Mouse (Mus musculus): ENCODE measurements around the gene Synpr. TPM values are rescaled to one million over a fixed set of nuclear protein-coding genes. Genes with fewer than 3 reads are reported as not detected.

The Synpr gene
- polyA plus RNA-seq, 1 experiment from 2014 or later, result 5.7 TPM

DNA sequence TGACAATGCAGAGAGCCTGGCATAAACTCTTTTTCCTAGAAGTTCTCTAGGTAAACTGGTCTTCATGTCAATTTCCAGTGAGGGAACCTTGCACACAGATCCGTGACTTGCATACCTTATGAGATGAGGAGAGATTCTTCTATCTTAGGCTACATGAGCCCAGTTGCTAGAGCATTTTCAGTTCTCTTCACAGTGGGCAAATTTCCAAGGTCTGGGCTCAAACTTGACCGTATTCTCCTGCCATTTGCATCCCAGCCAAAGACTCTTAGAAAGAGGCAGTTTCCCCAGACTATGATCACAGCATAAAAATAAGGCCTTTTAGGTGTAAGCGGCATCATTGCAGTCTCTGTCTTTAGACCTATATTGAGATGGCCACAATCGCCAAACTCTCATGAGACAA, 270.1 kb downstream of the Synpr start:
- H3K9me3 ChIP-seq (replicated peaks; ENCODE audit: control insufficient read depth, low read length), result no peaks in the 10 kb centered on the region
- H3K27me3 ChIP-seq (ENCODE audit: control insufficient read depth, insufficient read depth, low read length), result no peaks in the 10 kb centered on the region
- 89% methylated on average over 4 of the region's 4 CpGs for WGBS
- H3K4me1 ChIP-seq (ENCODE audit: control insufficient read depth, insufficient read depth, low read length), result no peaks in the 10 kb centered on the region
- no peak overlapping the region for H3K4me2 ChIP-seq (ENCODE audit: low read depth, low read length)
- H3K36me3 ChIP-seq (ENCODE audit: control insufficient read depth, insufficient read depth, low read length), result no peaks in the 10 kb centered on the region
- H3K4me3 ChIP-seq (replicated peaks; ENCODE audit: low read length), result no peak overlapping the region
- H3K9ac ChIP-seq (ENCODE audit: low read length), result no peak overlapping the region
- no peak overlapping the region for H3K27ac ChIP-seq (ENCODE audit: low read length)
- ATAC-seq (ENCODE audit: insufficient read depth, low FRiP score), result no peak

DNA sequence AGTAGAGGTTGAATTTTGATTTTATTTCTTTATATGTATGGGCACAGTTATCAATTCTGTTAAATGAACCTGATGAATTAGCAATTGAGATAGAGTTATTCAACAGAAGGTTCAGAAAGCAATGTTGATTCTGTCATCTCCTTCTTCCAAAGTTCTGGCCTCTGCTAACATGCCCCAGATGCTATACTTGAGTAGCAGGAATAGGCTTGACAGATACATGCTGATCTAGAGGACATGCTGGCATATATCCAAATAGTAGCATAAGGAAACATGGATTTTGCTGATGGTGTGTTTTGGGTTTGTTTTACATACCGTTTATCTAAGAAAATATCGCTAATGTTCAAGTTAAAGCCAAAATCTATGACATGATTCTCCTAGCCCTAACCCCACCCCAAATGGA, 273.5 kb downstream of the Synpr start:
- no peaks in the 10 kb centered on the region for H3K9me3 ChIP-seq (replicated peaks; ENCODE audit: control insufficient read depth, low read length)
- 62% methylated on average over 2 of the region's 2 CpGs for WGBS
- H3K36me3 ChIP-seq (ENCODE audit: control insufficient read depth, insufficient read depth, low read length), result no peaks in the 10 kb centered on the region
- H3K27ac ChIP-seq (ENCODE audit: low read length), result no peak overlapping the region
- no peaks in the 10 kb centered on the region for H3K27me3 ChIP-seq (ENCODE audit: control insufficient read depth, insufficient read depth, low read length)
- no peaks in the 10 kb centered on the region for H3K4me1 ChIP-seq (ENCODE audit: control insufficient read depth, insufficient read depth, low read length)
- no peak overlapping the region for H3K4me2 ChIP-seq (ENCODE audit: low read depth, low read length)
- ATAC-seq (ENCODE audit: insufficient read depth, low FRiP score), result no peak
- H3K4me3 ChIP-seq (replicated peaks; ENCODE audit: low read length), result no peak overlapping the region
- H3K9ac ChIP-seq (ENCODE audit: low read length), result no peak overlapping the region

DNA sequence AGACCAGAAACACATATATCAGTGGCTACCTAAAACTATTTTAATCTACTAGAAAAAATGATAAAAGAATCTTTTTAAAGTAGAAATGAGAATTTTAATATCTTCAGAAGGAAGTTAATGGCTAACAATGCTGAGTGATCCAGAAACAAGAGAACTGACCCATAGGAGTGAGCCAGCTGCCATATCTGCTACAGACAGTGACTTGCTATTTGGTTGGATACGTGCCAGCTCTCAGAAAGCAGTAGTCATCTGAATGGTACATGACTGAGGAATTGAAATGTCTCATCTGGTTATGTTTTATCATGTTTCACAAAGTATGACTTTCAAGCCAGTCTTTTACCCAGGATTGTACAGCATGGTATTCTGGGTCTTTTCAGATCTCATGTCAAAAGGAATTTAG, 282.7 kb downstream of the Synpr start:
- Histone ChIP-seq H3K4me3 (replicated peaks; ENCODE audit: low read length) (no peak overlapping the region), H3K36me3 (ENCODE audit: control insufficient read depth, insufficient read depth, low read length) (no peaks in the 10 kb centered on the region), H3K9me3 (replicated peaks; ENCODE audit: control insufficient read depth, low read length) (no peaks in the 10 kb centered on the region), H3K27ac (ENCODE audit: low read length) (no peak overlapping the region), H3K4me1 (ENCODE audit: control insufficient read depth, insufficient read depth, low read length) (no peaks in the 10 kb centered on the region), H3K27me3 (ENCODE audit: control insufficient read depth, insufficient read depth, low read length) (no peaks in the 10 kb centered on the region), H3K9ac (ENCODE audit: low read length) (no peak overlapping the region), H3K4me2 (ENCODE audit: low read depth, low read length) (no peak overlapping the region)
- ATAC-seq (ENCODE audit: insufficient read depth, low FRiP score), result no peak
- WGBS, result 73% methylated on average over 1 of the region's 1 CpGs

DNA sequence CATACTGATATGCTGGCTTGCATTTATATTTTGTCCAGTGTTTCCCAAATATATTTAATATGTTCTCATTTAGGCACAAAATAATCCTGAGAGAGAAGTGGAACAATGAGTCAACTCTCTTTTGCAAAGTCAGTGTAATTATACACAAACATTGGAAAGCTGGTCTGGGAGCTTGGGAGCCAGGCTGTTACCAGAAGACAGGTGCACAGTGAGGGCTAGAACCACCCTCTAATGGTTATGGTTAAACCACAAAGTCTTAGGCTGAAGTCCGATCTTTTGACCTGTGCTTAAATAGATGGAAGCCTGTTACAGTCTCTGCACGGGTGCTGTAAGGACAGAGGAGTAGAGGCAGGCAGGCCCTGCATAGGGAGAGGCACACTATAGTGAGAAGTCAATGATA, 283.4 kb downstream of the Synpr start:
- no peaks in the 10 kb centered on the region for H3K9me3 ChIP-seq (replicated peaks; ENCODE audit: control insufficient read depth, low read length)
- WGBS, result 81% methylated on average over 2 of the region's 2 CpGs
- H3K9ac ChIP-seq (ENCODE audit: low read length), result no peak overlapping the region
- H3K4me3 ChIP-seq (replicated peaks; ENCODE audit: low read length), result no peak overlapping the region
- no peak for ATAC-seq (ENCODE audit: insufficient read depth, low FRiP score)
- no peaks in the 10 kb centered on the region for H3K36me3 ChIP-seq (ENCODE audit: control insufficient read depth, insufficient read depth, low read length)
- no peaks in the 10 kb centered on the region for H3K27me3 ChIP-seq (ENCODE audit: control insufficient read depth, insufficient read depth, low read length)
- H3K4me1 ChIP-seq (ENCODE audit: control insufficient read depth, insufficient read depth, low read length), result no peaks in the 10 kb centered on the region
- H3K27ac ChIP-seq (ENCODE audit: low read length), result no peak overlapping the region
- no peak overlapping the region for H3K4me2 ChIP-seq (ENCODE audit: low read depth, low read length)

DNA sequence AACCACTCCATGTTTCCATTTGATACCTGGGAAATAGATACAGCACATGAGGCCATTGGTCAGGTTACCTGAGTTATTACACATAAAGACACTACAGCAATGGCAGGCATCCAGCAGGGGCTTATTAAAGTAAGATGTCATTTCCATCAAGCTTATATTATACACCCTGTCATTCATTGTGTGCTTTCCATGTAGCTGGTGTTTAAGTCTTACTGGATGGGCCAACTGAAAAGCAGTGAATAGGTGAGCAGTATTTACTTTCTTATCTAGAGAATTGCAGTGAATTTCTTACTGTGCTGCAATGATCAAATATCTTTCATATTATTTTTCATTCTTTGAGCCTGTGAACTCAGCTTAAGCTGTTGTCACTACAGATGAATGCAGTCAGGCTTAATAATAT, 287.4 kb downstream of the Synpr start:
- H3K27ac ChIP-seq (ENCODE audit: low read length), result no peak overlapping the region
- no peak overlapping the region for H3K4me3 ChIP-seq (replicated peaks; ENCODE audit: low read length)
- no peaks in the 10 kb centered on the region for H3K9me3 ChIP-seq (replicated peaks; ENCODE audit: control insufficient read depth, low read length)
- no peaks in the 10 kb centered on the region for H3K4me1 ChIP-seq (ENCODE audit: control insufficient read depth, insufficient read depth, low read length)
- no peak overlapping the region for H3K9ac ChIP-seq (ENCODE audit: low read length)
- no peaks in the 10 kb centered on the region for H3K27me3 ChIP-seq (ENCODE audit: control insufficient read depth, insufficient read depth, low read length)
- no peak for ATAC-seq (ENCODE audit: insufficient read depth, low FRiP score)
- no peaks in the 10 kb centered on the region for H3K36me3 ChIP-seq (ENCODE audit: control insufficient read depth, insufficient read depth, low read length)
- no peak overlapping the region for H3K4me2 ChIP-seq (ENCODE audit: low read depth, low read length)

DNA sequence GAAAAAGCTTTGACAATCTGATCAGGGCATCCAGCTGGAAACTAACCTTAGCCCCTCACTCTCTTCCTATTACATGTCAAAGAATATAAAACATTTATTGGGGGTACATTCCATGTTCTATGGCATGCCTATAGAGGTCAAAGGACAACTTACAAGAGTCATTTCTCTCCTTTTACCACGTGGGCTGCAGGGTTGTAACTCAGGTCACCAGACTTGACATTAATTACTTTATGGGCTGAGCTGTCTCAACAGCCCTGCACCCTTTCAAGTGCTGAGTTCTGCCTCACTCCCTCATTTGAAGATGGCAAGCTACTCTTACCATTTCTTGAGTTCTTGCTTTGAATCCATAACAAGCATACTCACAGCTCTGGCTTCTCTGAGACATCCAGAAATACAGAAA, 287.9 kb downstream of the Synpr start:
- no peak for ATAC-seq (ENCODE audit: insufficient read depth, low FRiP score)
- no peak overlapping the region for H3K4me2 ChIP-seq (ENCODE audit: low read depth, low read length)
- 0% methylated on average over 1 of the region's 1 CpGs for WGBS
- H3K9me3 ChIP-seq (replicated peaks; ENCODE audit: control insufficient read depth, low read length), result no peaks in the 10 kb centered on the region
- no peak overlapping the region for H3K4me3 ChIP-seq (replicated peaks; ENCODE audit: low read length)
- H3K9ac ChIP-seq (ENCODE audit: low read length), result no peak overlapping the region
- no peaks in the 10 kb centered on the region for H3K36me3 ChIP-seq (ENCODE audit: control insufficient read depth, insufficient read depth, low read length)
- H3K4me1 ChIP-seq (ENCODE audit: control insufficient read depth, insufficient read depth, low read length), result no peaks in the 10 kb centered on the region
- H3K27me3 ChIP-seq (ENCODE audit: control insufficient read depth, insufficient read depth, low read length), result no peaks in the 10 kb centered on the region
- no peak overlapping the region for H3K27ac ChIP-seq (ENCODE audit: low read length)

DNA sequence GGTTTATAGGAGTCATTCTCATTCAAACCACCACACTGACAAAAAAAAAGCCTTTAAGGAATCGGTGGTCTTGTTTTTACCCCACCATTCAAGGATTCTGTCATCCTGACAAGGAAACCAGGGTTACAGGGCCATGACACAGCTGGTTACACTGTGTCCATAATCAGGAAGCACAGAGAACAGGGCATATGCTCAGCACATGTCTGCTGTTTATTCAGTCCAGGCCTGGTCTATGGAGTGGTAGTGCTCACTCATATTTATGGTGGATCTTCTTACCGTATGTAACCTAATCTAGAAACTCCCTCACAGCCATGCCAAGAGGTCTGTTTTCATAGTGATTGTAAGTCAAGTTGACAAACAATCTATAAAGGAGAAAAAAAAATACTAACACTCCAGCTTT, 293.5 kb downstream of the Synpr start:
- WGBS, result 84% methylated on average over 2 of the region's 2 CpGs
- no peak overlapping the region for H3K9ac ChIP-seq (ENCODE audit: low read length)
- H3K27ac ChIP-seq (ENCODE audit: low read length), result no peak overlapping the region
- no peak overlapping the region for H3K4me2 ChIP-seq (ENCODE audit: low read depth, low read length)
- no peaks in the 10 kb centered on the region for H3K9me3 ChIP-seq (replicated peaks; ENCODE audit: control insufficient read depth, low read length)
- H3K36me3 ChIP-seq (ENCODE audit: control insufficient read depth, insufficient read depth, low read length), result no peaks in the 10 kb centered on the region
- H3K4me1 ChIP-seq (ENCODE audit: control insufficient read depth, insufficient read depth, low read length), result no peaks in the 10 kb centered on the region
- no peak for ATAC-seq (ENCODE audit: insufficient read depth, low FRiP score)
- H3K27me3 ChIP-seq (ENCODE audit: control insufficient read depth, insufficient read depth, low read length), result no peaks in the 10 kb centered on the region
- no peak overlapping the region for H3K4me3 ChIP-seq (replicated peaks; ENCODE audit: low read length)

DNA sequence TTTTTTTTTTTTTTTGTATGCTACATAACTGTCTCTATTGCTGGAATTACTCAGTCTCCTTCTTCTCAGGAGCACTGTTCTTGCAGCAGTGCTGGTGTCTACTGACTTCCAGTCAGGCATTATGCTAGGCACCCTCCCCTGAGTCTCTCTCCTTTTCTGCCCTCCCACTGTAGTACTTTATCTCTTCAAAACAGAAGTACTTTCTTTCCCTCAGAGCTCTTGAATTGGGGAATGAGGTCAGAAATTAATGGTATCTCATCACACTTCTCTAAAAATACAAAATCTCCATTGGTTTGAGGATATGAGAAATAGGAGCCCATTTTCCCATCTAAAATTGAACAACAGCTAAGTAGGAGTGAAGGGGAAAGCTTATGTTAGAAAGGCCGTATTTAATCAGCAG, 294.2 kb downstream of the Synpr start:
- Histone ChIP-seq H3K27ac (ENCODE audit: low read length) (no peak overlapping the region), H3K9me3 (replicated peaks; ENCODE audit: control insufficient read depth, low read length) (no peaks in the 10 kb centered on the region), H3K36me3 (ENCODE audit: control insufficient read depth, insufficient read depth, low read length) (no peaks in the 10 kb centered on the region), H3K9ac (ENCODE audit: low read length) (no peak overlapping the region), H3K4me3 (replicated peaks; ENCODE audit: low read length) (no peak overlapping the region), H3K4me2 (ENCODE audit: low read depth, low read length) (no peak overlapping the region), H3K27me3 (ENCODE audit: control insufficient read depth, insufficient read depth, low read length) (no peaks in the 10 kb centered on the region), H3K4me1 (ENCODE audit: control insufficient read depth, insufficient read depth, low read length) (no peaks in the 10 kb centered on the region)
- 67% methylated on average over 1 of the region's 1 CpGs for WGBS
- ATAC-seq (ENCODE audit: insufficient read depth, low FRiP score), result no peak

DNA sequence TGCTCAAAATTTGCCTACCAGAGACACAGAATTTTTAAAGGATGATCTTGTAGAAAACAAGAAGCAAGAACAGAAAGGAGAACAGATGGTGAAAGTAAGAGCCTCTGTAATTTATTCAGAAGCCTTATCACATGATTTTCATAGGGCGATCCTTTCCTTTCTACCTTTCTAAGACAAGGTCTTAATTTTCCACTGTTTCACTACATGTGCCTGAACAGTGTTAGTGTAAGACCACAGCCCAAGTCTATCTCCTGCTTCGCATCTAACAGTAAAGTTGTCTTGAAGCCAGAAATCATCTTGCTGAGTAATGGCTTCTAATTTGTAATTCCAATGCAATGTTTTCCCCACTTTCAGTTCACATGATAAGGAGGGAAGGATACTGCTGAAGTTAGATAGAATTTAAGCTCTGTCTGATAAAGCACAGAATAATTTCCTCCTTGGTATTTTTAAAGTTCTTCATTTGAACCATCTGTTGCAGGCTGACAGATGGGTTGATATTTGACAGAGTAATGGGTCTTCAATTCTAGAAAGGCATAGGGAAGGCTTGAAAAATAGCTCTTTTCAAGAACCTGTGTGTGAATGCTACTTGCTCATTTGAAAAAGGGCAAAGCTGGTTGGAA, 308.9 kb downstream of the Synpr start:
- ATAC-seq (ENCODE audit: insufficient read depth, low FRiP score), result no peak
- 87% methylated on average over 2 of the region's 2 CpGs for WGBS
- Histone ChIP-seq H3K9ac (ENCODE audit: low read length) (no peak overlapping the region), H3K9me3 (replicated peaks; ENCODE audit: control insufficient read depth, low read length) (no peaks in the 10 kb centered on the region), H3K4me1 (ENCODE audit: control insufficient read depth, insufficient read depth, low read length) (no peaks in the 10 kb centered on the region), H3K36me3 (ENCODE audit: control insufficient read depth, insufficient read depth, low read length) (no peaks in the 10 kb centered on the region), H3K4me2 (ENCODE audit: low read depth, low read length) (no peak overlapping the region), H3K27ac (ENCODE audit: low read length) (no peak overlapping the region), H3K27me3 (ENCODE audit: control insufficient read depth, insufficient read depth, low read length) (no peaks in the 10 kb centered on the region), H3K4me3 (replicated peaks; ENCODE audit: low read length) (no peak overlapping the region)

DNA sequence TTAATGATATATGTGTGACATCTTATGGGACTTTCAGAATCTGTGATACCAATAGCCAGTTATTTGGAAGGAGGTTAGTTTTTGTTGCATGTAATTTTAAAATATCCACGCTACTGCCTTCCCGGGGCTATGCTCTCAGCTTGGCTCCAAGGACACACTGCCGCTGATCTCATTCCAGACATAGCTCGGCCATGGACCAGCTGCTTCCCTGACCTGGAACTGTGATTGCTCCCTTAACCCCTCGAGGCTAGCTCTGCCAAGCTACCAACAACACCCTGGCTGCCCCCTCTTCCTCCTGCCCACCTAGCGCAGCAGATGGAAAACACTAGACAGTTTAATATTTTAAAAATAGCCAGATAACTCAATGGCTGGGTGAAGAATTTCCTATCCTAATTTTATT, 311.7 kb downstream of the Synpr start:
- WGBS, result 72% methylated on average over 6 of the region's 6 CpGs
- Histone ChIP-seq H3K27me3 (ENCODE audit: control insufficient read depth, insufficient read depth, low read length) (no peaks in the 10 kb centered on the region), H3K27ac (ENCODE audit: low read length) (no peak overlapping the region), H3K9ac (ENCODE audit: low read length) (no peak overlapping the region), H3K4me2 (ENCODE audit: low read depth, low read length) (no peak overlapping the region), H3K36me3 (ENCODE audit: control insufficient read depth, insufficient read depth, low read length) (no peaks in the 10 kb centered on the region), H3K4me3 (replicated peaks; ENCODE audit: low read length) (no peak overlapping the region), H3K4me1 (ENCODE audit: control insufficient read depth, insufficient read depth, low read length) (no peaks in the 10 kb centered on the region), H3K9me3 (replicated peaks; ENCODE audit: control insufficient read depth, low read length) (no peaks in the 10 kb centered on the region)
- no peak for ATAC-seq (ENCODE audit: insufficient read depth, low FRiP score)

Measured in stomach, embryonic 16.5 days (tissue).